Mouse (Mus musculus): ENCODE data around the gene Ntrk2.

- TF ChIP-seq POLR2A (IDR thresholded peaks at IDR 0.05; ENCODE audit: extremely low read depth, insufficient read depth, low read length) (no peak), CTCF (IDR thresholded peaks at IDR 0.05; ENCODE audit: extremely low read depth, insufficient read depth, low read length) (no peak)
Observed at GRCm38 (mm10) chr13:58899337-58899736, 93.0 kb downstream of the Ntrk2 start.
